Mouse (Mus musculus) CD4-positive helper T cell, adult 2 months (primary cell): Measurements from ENCODE around the gene Gm14419.
"Not testable (repeated sequence)": the region's sequence is repeated elsewhere in the genome, so short reads cannot be mapped to it uniquely, and the experiment has no call there.

Experiments
- DNase-seq: peaks from one replicate; pipeline ENCODE4 v3.0.0-alpha.2; 2012; ENCODE audit warnings: low read depth, missing footprints, low spot score

The Gm14419 gene

GRCm38 (mm10) chr2:177000656-177001055, at the start of gene Gm14419:
Gene Gm14419 (plus strand): TSS chr2:177000956.
- DNase-seq = not testable (repeated sequence)
